Mouse (Mus musculus) mouse embryonic stem cell (cell line): ENCODE measurements around the gene Gm6176.
"Not testable (repeated sequence)": the region's sequence is repeated elsewhere in the genome, so short reads cannot be mapped to it uniquely, and the experiment has no call there.

Source experiments
- in situ Hi-C, 2 experiments: fragments of 300-500 bp; cut with MboI; formaldehyde crosslinking; loops; 1 replicate in 1 of 2; 3 replicates in 1 of 2; pipeline ENCODE4 v1.14.3; 2019 to 2020; ENCODE audit warnings: low sequenced_read_pairs in 2 of 2, low pct_unique_long_range_greater_than_20kb in 1 of 2, mixed read lengths in 1 of 2; ENCODE audit not compliant: unreplicated experiment in 1 of 2

Gene Gm6176

GRCm38 (mm10) chr7:22056205-22056604 lies at the start of gene Gm6176:
Gene Gm6176 (minus strand): TSS chr7:22056305.
- in situ Hi-C loops = not testable (repeated sequence)

DNA sequence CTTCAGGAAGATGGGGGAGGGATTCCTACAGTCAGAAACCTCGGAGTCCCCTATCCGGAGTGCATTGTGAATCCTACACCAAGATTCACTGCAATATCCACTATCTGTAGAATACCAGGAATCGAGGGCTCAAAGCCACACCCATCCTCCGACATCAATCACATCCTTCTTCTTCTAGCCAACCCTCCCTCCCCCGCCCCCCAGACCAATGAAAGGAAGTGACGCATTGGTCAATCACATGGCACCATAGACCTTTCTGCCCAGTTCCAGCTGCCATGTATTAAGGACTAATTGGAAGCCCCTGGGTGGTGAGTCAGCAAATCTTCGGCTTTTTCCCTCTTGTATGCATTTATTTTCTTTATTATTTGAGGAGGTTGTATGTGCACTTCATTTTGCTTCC lies 12.7 kb upstream of the Gm6176 start, which contains the start of gene Vmn1r139:
Gene Vmn1r139, plus strand, starts transcription at position 301 of the 400 bp plus-strand sequence.
- in situ Hi-C loops = not testable (repeated sequence)

DNA sequence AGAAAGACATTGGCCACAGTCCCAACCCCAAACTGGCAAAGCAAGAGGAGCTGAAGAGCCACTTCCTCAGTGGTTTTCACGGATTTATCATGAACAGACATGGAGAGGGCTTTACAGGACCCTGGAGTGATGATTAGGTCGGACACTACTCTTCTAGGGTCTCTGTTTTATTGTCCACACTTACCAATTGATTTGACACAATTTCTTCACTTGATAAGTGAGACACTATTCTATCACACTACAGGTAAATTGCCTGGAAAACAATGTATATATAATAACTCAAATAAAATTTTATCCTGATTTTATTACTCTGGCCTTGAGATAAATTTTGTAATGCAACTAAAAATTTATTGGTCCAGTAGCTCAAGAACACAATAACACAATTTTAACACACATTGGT lies 27.3 kb downstream of the Gm6176 start, which contains the start of gene Vmn1r138:
Gene Vmn1r138, minus strand, starts transcription at position 101 of the 400 bp plus-strand sequence.
- in situ Hi-C loops = not testable (repeated sequence)
